Mouse (Mus musculus): ENCODE measurements around the gene Slc25a22. TPM values are rescaled to one million over a fixed set of nuclear protein-coding genes. Genes with fewer than 3 reads are reported as not detected.

The Slc25a22 gene
- total and polyA plus RNA-seq, 2 experiments from 2014 or later: 87.3 to 126 TPM

DNA sequence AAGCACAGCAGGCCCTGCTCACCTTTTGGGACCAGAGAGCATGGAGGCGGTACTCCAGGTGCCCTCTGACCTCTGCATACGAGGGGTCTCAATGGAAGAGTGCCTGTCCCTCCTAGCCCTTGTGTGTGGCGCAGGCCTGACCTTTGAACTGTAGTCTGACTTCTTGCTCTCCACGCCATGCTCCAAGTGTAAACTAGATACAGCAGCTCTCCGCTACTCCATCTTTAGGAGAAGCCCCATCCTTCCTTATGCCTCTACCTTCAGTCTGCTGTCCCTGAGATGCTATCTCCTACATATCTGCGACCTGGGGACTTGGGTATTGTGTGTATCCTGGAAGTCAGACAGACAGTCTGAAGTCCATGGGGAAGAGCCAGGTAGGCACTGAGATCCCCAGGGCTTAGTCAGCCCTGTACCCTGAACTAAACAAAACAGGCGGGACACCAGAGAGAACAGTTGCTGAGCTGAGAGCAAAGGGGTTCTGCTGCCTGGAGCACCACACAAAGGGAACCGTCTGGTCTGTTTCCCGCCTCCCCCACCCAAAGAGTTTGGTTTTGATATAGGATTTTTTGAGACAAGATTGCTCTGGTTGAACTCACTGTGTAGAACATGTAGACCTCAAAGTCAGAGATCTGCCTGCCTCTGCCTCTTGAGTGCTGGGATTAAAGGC lies 1.7 kb downstream of the Slc25a22 start:
- Histone ChIP-seq H3K9ac (replicated peaks; ENCODE audit: low read length) (peak overlapping the region; percentile 56; the same call in 1 of the 2 replicates), H3K27ac (peak overlapping the region; percentile 79; the same call in 1 of the 2 replicates), H3K4me1 (ENCODE audit: insufficient read depth, low read length) (peaks cover 27% of the 10 kb centered on the region), H3K9me3 (ENCODE audit: low read length) (no peaks in the 10 kb centered on the region), H3K27me3 (ENCODE audit: insufficient read depth, low read length) (no peaks in the 10 kb centered on the region), H3K36me3 (ENCODE audit: insufficient read depth, low read length) (peaks cover 12% of the 10 kb centered on the region; the same call in 1 of the 2 replicates), H3K4me2 (ENCODE audit: low read depth, low read length) (peak overlapping the region; percentile 90), H3K4me3 (ENCODE audit: low read length) (no peak overlapping the region)
- ATAC-seq (no peak), DNase-seq (ENCODE audit: low spot score) (no peak)
- WGBS: 72% methylated on average over 9 of the region's 9 CpGs
- no peak for TF ChIP-seq CTCF (IDR thresholded peaks at IDR 0.05; ENCODE audit: low read depth)

GRCm38 (mm10) chr7:141435129-141435855 lies 2.4 kb downstream of the Slc25a22 start:
- ATAC-seq: peak; percentile 10; the same call in 1 of the 2 replicates
- no peaks in the 10 kb centered on the region for H3K9me3 ChIP-seq (ENCODE audit: low read length)
- 3% methylated on average over 17 of the region's 17 CpGs for WGBS
- H3K4me1 ChIP-seq (ENCODE audit: insufficient read depth, low read length): peaks cover 27% of the 10 kb centered on the region
- H3K4me3 ChIP-seq (ENCODE audit: low read length): peak overlapping the region; percentile 48
- DNase-seq (ENCODE audit: low spot score): peak; percentile 64
- TF ChIP-seq CTCF (IDR thresholded peaks at IDR 0.05; ENCODE audit: low read depth): no peak
- H3K27ac ChIP-seq: peak overlapping the region; percentile 79
- no peaks in the 10 kb centered on the region for H3K27me3 ChIP-seq (ENCODE audit: insufficient read depth, low read length)
- peak overlapping the region; percentile 56 for H3K9ac ChIP-seq (replicated peaks; ENCODE audit: low read length)
- peaks cover 16% of the 10 kb centered on the region; the same call in 1 of the 2 replicates for H3K36me3 ChIP-seq (ENCODE audit: insufficient read depth, low read length)
- peak overlapping the region; percentile 90 for H3K4me2 ChIP-seq (ENCODE audit: low read depth, low read length)

DNA sequence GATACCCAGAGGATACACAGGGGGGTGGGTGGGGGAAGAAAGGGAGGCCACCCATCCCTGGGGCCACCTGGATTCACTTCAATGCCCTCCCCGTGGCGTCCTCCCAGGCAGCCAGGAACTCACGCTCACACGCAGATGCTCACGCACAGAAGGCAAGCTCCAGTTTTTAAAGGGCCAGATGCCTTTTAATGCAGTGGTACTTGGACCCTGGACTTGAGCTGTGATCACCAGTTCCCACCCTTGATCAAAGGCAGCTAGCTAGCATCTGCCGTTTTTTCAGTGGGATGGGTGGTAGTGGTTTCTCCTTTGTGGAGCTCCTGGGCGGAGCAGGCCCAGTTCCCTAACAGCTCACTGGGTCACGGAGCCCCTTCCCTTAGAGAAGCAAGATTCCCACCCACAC lies 3.2 kb downstream of the Slc25a22 start:
- 10% methylated on average over 8 of the region's 8 CpGs for WGBS
- H3K9ac ChIP-seq (replicated peaks; ENCODE audit: low read length): peak overlapping the region; percentile 56
- no peaks in the 10 kb centered on the region for H3K27me3 ChIP-seq (ENCODE audit: insufficient read depth, low read length)
- no peak for TF ChIP-seq CTCF (IDR thresholded peaks at IDR 0.05; ENCODE audit: low read depth)
- peak overlapping the region; percentile 48 for H3K4me3 ChIP-seq (ENCODE audit: low read length)
- no peaks in the 10 kb centered on the region for H3K9me3 ChIP-seq (ENCODE audit: low read length)
- peaks cover 27% of the 10 kb centered on the region for H3K4me1 ChIP-seq (ENCODE audit: insufficient read depth, low read length)
- peaks cover 16% of the 10 kb centered on the region; the same call in 1 of the 2 replicates for H3K36me3 ChIP-seq (ENCODE audit: insufficient read depth, low read length)
- ATAC-seq (no peak), DNase-seq (ENCODE audit: low spot score) (peak; percentile 82)
- H3K4me2 ChIP-seq (ENCODE audit: low read depth, low read length): peak overlapping the region; percentile 90
- peak overlapping the region; percentile 79 for H3K27ac ChIP-seq

DNA sequence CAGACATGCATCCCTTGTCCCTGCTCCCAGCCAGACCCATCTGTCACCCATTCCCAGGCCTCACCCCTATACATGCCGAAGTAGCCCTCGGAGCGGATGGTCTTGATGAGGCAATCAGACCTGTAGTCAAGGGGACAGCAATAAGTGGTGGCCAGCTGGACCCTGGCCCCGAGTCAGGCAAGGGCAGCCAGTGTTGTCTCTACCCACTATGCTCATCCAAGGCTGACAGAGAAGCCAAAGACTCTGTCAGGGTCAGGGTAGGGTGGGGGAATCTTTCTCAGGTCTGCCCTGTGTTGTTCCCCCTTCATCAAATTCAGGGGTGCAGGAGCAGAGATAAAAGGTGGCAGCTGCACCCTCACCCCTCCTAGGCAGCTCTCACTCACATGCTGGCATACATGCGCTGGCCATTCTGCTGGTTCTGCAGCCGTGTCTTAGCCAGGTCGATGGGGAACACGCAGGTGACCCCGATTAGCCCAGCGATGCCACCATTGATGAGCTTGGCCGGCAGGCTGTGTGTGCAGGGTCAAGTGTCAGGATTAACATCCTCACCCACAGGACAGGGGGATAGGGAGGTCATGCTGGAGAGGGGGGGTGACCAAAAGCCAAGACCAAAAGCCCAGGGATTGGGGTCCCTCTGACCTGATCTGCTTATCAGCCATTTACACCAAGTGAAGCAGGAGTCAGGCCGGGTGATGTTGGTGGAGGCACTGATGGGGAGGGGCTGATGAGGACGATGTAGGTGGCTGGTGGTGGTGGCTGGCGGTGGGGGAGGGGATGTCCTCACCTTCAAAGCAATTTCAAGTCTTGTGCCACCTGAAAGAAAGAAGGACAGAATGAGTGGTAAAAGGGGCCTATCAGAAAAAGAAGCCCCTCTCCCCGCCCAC lies 3.9 kb downstream of the Slc25a22 start:
- H3K27ac ChIP-seq: peak overlapping the region; percentile 79
- peaks cover 16% of the 10 kb centered on the region; the same call in 1 of the 2 replicates for H3K36me3 ChIP-seq (ENCODE audit: insufficient read depth, low read length)
- H3K4me2 ChIP-seq (ENCODE audit: low read depth, low read length): peak overlapping the region; percentile 90
- WGBS: 66% methylated on average over 15 of the region's 15 CpGs
- no peaks in the 10 kb centered on the region for H3K27me3 ChIP-seq (ENCODE audit: insufficient read depth, low read length)
- peak overlapping the region; percentile 56 for H3K9ac ChIP-seq (replicated peaks; ENCODE audit: low read length)
- H3K9me3 ChIP-seq (ENCODE audit: low read length): no peaks in the 10 kb centered on the region
- TF ChIP-seq CTCF (IDR thresholded peaks at IDR 0.05; ENCODE audit: low read depth): no peak
- peak overlapping the region; percentile 48 for H3K4me3 ChIP-seq (ENCODE audit: low read length)
- DNase-seq (ENCODE audit: low spot score) (no peak), ATAC-seq (no peak)
- H3K4me1 ChIP-seq (ENCODE audit: insufficient read depth, low read length): peaks cover 27% of the 10 kb centered on the region

DNA sequence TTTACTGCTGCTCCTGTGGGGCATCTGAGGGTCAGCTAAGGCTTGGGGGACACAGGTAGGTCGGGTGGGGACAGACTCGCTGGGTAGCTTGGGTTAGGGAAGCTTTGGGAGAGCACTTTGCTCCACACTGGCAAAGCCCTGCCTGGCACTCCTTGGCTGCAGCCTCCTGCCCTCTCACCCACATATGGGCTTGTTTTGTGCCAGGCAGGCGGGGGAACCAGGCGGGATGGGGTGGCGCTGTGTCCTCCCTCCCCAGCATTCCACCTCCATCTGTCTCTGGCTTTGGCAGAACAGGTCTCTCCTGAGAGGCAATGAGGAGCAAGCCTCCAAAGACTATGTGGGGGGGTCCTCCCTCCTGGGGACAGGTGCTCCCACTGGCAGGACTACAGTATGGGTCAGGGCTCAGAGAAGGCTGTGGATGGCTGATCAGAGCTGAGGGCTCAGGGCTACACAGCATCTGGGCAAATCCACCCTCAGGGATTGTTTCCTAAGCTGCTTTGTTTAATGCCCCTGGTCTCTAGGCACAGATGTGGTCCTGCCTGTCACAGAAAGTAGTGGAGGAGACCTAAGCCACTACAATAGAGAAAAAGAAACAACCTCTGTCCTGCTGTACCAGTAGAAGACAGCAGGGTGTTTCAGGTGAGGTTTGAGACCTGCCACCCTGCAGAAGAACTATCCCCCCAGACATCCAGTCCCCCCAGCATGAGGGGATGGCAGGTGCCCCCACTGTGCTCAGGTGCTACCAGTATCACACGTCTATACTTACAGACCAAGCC lies 4.8 kb downstream of the Slc25a22 start:
- Histone ChIP-seq H3K9ac (replicated peaks; ENCODE audit: low read length) (peak overlapping the region; percentile 56; the same call in 1 of the 2 replicates), H3K9me3 (ENCODE audit: low read length) (no peaks in the 10 kb centered on the region), H3K4me3 (ENCODE audit: low read length) (no peak overlapping the region), H3K4me1 (ENCODE audit: insufficient read depth, low read length) (peaks cover 27% of the 10 kb centered on the region), H3K27me3 (ENCODE audit: insufficient read depth, low read length) (no peaks in the 10 kb centered on the region), H3K27ac (peak overlapping the region; percentile 52), H3K4me2 (ENCODE audit: low read depth, low read length) (peak overlapping the region; percentile 90), H3K36me3 (ENCODE audit: insufficient read depth, low read length) (peaks cover 16% of the 10 kb centered on the region; the same call in 1 of the 2 replicates)
- no peak for TF ChIP-seq CTCF (IDR thresholded peaks at IDR 0.05; ENCODE audit: low read depth)
- DNase-seq (ENCODE audit: low spot score): no peak
- WGBS: 72% methylated on average over 6 of the region's 6 CpGs
- no peak for ATAC-seq

Data from hindbrain, postnatal 0 days (tissue).